Mouse (Mus musculus) urinary bladder, postnatal 4 days (tissue): ENCODE results near the gene Lipe.

Source experiments
- DNase-seq, 2 experiments: peaks; one replicate each; pipeline ENCODE4 v3.0.0; 2021 to 2022; ENCODE audit warnings: low spot score in 2 of 2

Gene Lipe

DNA sequence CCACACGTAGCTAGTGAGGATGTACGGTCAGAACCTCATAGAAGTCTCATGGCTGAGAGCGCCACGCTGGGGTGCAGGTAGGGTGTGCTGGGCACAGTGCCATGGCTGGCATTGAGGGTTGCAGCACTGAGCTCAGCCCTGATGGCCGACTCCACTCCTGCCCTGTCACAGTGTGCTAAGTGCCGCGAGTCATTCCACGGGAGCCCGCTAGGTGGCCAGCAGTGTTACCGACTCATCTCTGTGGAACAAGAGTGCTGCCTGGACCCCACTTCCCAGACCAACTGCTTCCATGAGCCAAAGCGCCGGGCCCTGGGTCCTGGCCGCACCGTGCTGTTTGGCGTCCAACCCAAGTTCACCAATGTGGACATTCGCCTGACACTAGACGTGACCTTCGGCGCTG lies 35.4 kb downstream of the Lipe start:
- DNase-seq = no peak

DNA sequence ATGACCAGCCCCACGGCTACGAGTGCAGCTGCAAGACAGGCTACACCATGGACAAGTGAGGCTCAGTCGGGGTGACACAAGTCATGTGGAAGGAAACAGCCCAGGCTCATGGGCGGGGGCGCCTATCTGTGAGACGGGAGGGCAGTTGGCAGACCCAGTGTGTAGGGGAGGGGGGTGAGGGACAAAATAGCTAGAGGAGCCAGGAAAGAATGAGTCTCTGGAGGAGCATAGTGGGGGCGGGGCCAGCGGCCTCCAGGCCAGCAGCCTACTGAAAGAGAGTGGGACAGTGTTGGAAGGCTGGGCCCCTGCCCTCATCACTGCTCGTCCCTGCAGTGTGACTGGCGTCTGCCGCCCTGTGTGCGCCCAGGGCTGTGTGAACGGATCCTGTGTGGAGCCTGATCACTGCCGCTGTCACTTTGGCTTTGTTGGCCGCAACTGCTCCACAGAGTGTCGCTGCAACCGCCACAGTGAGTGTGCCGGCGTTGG lies 39.7 kb downstream of the Lipe start:
- DNase-seq = no peak

GRCm38 (mm10) chr7:25348861-25349260 lies 49.6 kb downstream of the Lipe start:
- no peak for DNase-seq

DNA sequence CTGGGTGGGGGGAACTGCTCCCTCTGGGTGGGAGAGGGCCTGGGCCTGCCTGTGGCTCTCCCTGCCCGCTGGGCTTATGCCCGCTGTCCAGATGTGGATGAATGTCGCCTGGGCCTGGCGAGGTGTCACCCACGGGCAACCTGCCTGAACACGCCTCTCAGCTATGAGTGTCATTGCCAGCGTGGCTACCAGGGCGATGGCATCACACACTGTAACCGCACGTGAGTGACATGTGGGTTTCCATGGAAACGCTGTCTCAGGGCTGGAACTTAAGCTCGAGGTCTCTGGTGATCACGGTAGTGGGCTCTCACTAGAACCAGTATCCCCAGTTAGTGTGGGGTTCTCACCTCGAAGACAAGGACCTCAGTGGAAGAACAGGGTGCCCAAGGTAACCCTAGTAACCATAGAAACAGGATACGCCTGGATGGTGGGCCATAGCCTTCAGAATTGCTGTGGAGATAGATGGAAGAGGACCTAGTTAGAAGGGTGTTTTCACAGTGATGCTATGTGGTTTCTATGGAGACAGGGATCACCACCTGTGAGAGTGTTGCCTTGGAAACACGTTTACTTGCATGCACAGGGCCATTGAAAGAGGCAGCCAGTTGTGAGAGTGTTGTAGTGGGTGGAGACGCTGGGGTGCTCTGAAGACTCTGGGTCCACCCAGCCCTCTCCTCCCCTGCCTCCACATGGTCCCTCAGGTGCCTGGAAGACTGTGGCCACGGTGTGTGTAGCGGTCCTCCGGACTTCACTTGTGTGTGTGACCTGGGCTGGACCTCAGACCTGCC lies 57.3 kb downstream of the Lipe start:
- no peak for DNase-seq

DNA sequence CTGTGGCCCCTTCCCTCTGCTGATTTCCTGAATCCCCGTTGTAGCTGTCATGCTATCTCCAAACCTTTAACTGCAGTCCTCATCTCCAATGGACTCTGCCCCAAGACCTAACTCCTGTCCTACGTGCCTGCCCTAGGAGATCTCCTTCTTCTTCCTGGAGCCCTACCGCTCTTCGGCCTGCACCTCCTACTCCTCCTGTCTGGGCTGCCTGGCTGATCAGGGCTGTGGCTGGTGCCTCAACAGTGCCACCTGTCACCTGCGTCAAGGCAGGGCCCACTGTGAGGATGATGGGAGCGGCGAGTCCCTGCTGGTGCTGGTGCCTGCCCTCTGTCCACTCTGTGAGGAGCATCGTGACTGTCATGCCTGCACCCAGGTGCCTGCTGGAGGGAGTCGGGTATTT lies 59.2 kb downstream of the Lipe start:
- DNase-seq = no peak

GRCm38 (mm10) chr7:25334472-25334871 lies 64.0 kb downstream of the Lipe start:
- DNase-seq = no peak

DNA sequence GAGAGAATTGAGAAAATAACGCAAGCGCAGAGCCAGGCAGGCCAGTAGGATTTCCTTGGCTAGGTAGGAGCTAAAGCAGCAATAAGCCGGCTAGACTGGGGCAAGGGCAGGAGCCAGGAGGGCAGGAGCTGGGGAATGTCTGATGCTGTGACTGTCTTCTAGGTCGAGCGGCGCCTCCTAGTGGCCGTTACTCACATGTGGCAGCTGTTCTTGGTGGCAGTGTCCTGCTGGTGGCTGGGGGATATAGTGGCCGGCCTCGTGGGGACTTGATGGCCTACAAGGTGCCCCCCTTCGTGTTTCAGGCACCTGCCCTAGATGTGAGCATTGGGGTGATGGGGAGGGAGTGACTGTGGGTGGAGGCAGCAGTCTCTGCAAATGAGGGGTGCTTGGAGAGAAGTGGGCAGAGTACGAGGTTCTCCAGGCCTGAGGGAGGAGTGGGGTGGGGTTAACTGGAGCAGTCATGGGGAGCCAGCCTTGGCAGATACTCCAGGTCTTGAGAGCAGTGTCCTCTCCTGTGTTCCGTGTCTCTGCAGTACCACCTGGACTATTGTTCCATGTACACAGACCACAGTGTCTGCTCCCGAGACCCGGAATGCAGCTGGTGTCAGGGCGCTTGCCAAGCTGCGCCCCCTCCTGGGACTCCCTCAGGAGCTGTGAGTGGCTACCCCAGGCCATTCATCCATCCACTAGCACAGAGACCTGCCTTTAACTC lies 64.8 kb downstream of the Lipe start:
- DNase-seq = peak in 1 of 2 experiments; percentile 58
